Mouse (Mus musculus) v-Abl transformed pro-B cells (cell line): ENCODE data around the gene Lacc1.

ENCODE experiments used
- in situ Hi-C, 2 experiments: fragments of 400-800 bp; cut with MboI; formaldehyde crosslinking; loops; one replicate each; pipeline ENCODE4 v1.15.1; 2025; ENCODE audit not compliant: unreplicated experiment in 2 of 2

Gene Lacc1

GRCm38 (mm10) chr14:76981781-76982180 lies 54.9 kb downstream of the Lacc1 start:
- in situ Hi-C loops: no loop called here

GRCm38 (mm10) chr14:76981176-76981575 lies 55.5 kb downstream of the Lacc1 start:
- in situ Hi-C loops: no loop called here

GRCm38 (mm10) chr14:76979569-76979968 lies 57.1 kb downstream of the Lacc1 start:
- in situ Hi-C loops: no loop called here
